Mouse (Mus musculus): ENCODE results near the gene Treh. TPM values are rescaled to one million over a fixed set of nuclear protein-coding genes. Genes with fewer than 3 reads are reported as not detected.

Treh gene
- polyA plus RNA-seq, 2 experiments = not detected

DNA sequence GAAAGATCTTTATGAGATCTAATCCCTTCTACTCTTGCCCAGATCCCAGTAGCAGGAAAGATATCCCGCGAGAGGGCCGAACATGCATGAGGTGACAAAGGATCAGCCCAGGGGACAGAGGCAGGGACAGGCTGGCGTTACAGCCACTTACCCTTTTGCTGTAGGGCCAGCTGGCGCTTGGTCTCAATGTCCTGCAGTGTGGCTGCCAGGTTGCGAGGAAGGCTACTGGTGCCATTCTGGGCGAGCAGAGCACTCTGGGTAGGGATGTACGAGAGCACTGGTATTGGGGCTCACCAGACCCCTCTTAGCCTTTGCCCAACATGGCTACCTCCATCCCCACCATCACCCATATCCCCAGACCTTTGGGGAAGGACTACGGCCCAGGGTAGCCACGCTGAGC lies 26.2 kb downstream of the Treh start:
- H3K36me3 ChIP-seq (ENCODE audit: control insufficient read depth, insufficient read depth, low read length) = peaks cover 91% of the 10 kb centered on the region
- ATAC-seq (ENCODE audit: low FRiP score, low read depth) = no peak
- 86% methylated on average over 10 of the region's 10 CpGs for WGBS

DNA sequence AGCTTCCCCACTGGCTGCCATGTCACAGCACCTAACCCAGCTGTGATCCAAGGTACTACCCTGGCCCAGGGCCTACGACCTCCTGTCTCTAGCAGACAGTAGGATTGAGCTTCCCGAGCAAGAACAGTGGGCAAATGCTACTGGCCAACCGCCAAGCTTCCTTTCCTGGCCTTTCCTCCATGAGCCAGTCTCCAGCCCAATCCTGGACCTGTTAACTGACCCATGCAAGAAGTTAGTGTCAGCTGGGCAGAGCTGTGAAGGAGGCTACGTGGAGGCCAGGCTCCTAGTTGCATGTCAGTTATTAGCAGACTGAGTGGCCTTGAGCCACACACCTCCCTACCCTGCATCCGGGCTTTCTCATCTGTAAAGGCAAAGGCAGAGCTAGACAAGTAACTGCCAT lies 26.7 kb downstream of the Treh start:
- Histone ChIP-seq H3K9ac (ENCODE audit: low read depth, low read length, severe bottlenecking) (no peak overlapping the region), H3K36me3 (ENCODE audit: control insufficient read depth, insufficient read depth, low read length) (peaks cover 91% of the 10 kb centered on the region), H3K4me3 (replicated peaks; ENCODE audit: low read length) (no peak overlapping the region), H3K27ac (replicated peaks; ENCODE audit: low read depth, low read length) (no peak overlapping the region), H3K4me1 (ENCODE audit: control insufficient read depth, insufficient read depth, low read length) (no peaks in the 10 kb centered on the region), H3K27me3 (ENCODE audit: control insufficient read depth, insufficient read depth, low read length) (no peaks in the 10 kb centered on the region), H3K4me2 (replicated peaks; ENCODE audit: low read depth, low read length, severe bottlenecking) (no peak overlapping the region), H3K9me3 (ENCODE audit: control insufficient read depth, low read length) (no peaks in the 10 kb centered on the region)
- no peak for ATAC-seq (ENCODE audit: low FRiP score, low read depth)
- WGBS = 97% methylated on average over 5 of the region's 5 CpGs
- no peak for DNase-seq (ENCODE audit: low spot score)
- TF ChIP-seq POLR2A (IDR thresholded peaks at IDR 0.05; ENCODE audit: borderline replicate concordance, extremely low read depth, insufficient read depth, insufficient read length) = no peak

More for the DNA sequence above, 26.2 kb downstream of the Treh start:
- Histone ChIP-seq H3K4me2 (replicated peaks; ENCODE audit: low read depth, low read length, severe bottlenecking) (no peak overlapping the region), H3K27ac (replicated peaks; ENCODE audit: low read depth, low read length) (no peak overlapping the region), H3K9ac (ENCODE audit: low read depth, low read length, severe bottlenecking) (no peak overlapping the region), H3K27me3 (ENCODE audit: control insufficient read depth, insufficient read depth, low read length) (no peaks in the 10 kb centered on the region), H3K9me3 (ENCODE audit: control insufficient read depth, low read length) (no peaks in the 10 kb centered on the region), H3K4me1 (ENCODE audit: control insufficient read depth, insufficient read depth, low read length) (no peaks in the 10 kb centered on the region), H3K4me3 (replicated peaks; ENCODE audit: low read length) (no peak overlapping the region)
- no peak for DNase-seq (ENCODE audit: low spot score)
- no peak for TF ChIP-seq POLR2A (IDR thresholded peaks at IDR 0.05; ENCODE audit: borderline replicate concordance, extremely low read depth, insufficient read depth, insufficient read length)

DNA sequence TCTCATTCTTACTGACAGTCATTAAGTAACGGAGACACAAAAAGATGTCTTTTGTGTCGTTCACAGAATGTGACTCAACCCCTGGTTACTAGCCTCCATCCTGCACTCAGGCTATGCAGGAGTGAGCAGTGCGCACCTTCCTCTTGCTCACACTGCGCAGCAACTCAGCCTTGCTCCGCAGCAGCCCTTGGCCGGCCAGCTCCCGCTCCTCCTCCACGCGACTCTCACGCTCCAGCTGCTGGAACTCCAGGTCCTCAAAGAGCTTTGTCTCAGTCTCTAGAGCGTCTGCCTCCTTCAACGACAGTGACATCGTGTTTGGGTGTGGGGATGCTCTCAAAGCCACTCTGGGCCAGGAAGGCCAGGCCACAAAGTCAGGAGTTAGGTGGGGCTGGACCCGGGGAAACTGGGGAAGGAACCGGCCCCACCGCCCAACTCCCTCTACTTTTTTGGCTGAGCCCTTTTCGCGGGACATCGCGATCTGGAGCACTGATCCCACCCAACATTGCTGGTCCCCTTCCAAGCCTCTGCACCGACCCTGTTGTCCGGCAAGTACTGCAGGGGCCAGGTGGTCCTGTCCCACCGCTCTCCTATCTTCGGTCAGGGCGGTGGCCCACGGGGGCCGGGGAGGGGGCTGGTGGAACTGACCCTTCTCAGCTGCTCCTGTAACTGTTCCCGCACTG lies 34.9 kb downstream of the Treh start:
- Histone ChIP-seq H3K9ac (ENCODE audit: low read depth, low read length, severe bottlenecking) (peak overlapping the region; percentile 55), H3K27ac (replicated peaks; ENCODE audit: low read depth, low read length) (peak overlapping the region; percentile 64), H3K4me1 (ENCODE audit: control insufficient read depth, insufficient read depth, low read length) (peaks cover 16% of the 10 kb centered on the region), H3K4me2 (replicated peaks; ENCODE audit: low read depth, low read length, severe bottlenecking) (peak overlapping the region; percentile 79), H3K27me3 (ENCODE audit: control insufficient read depth, insufficient read depth, low read length) (no peaks in the 10 kb centered on the region), H3K36me3 (ENCODE audit: control insufficient read depth, insufficient read depth, low read length) (peaks cover 74% of the 10 kb centered on the region), H3K4me3 (replicated peaks; ENCODE audit: low read length) (peak overlapping the region; percentile 37), H3K9me3 (ENCODE audit: control insufficient read depth, low read length) (no peaks in the 10 kb centered on the region)
- DNase-seq (ENCODE audit: low spot score) (no peak), ATAC-seq (ENCODE audit: low FRiP score, low read depth) (peak; percentile 50)
- TF ChIP-seq POLR2A (IDR thresholded peaks at IDR 0.05; ENCODE audit: borderline replicate concordance, extremely low read depth, insufficient read depth, insufficient read length) = no peak
- 21% methylated on average over 28 of the region's 28 CpGs for WGBS

DNA sequence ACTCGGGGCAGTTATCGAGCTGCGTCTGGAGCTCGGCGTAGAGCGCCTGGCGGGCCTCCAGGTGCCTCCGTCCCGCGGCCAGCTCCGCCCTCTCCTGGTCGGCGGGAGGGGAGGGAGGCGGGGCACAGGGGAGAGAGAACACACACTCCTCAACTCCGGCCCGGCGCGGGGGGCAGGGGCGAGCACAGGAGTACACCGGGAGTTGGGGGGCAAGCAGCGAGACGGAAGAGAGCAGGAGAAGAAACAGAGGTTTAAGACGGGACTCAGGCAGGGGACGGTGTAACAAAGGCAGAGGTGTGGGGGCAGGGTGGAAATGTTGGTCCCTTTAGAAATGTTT lies 35.4 kb downstream of the Treh start:
- ATAC-seq (ENCODE audit: low FRiP score, low read depth) (peak; percentile 90), DNase-seq (ENCODE audit: low spot score) (peak; percentile 88)
- 3% methylated on average over 23 of the region's 24 CpGs for WGBS
- Histone ChIP-seq H3K36me3 (ENCODE audit: control insufficient read depth, insufficient read depth, low read length) (peaks cover 78% of the 10 kb centered on the region), H3K4me2 (replicated peaks; ENCODE audit: low read depth, low read length, severe bottlenecking) (peak overlapping the region; percentile 79), H3K27ac (replicated peaks; ENCODE audit: low read depth, low read length) (peak overlapping the region; percentile 64), H3K9me3 (ENCODE audit: control insufficient read depth, low read length) (no peaks in the 10 kb centered on the region), H3K9ac (ENCODE audit: low read depth, low read length, severe bottlenecking) (peak overlapping the region; percentile 55), H3K4me1 (ENCODE audit: control insufficient read depth, insufficient read depth, low read length) (peaks cover 16% of the 10 kb centered on the region), H3K27me3 (ENCODE audit: control insufficient read depth, insufficient read depth, low read length) (no peaks in the 10 kb centered on the region), H3K4me3 (replicated peaks; ENCODE audit: low read length) (peak overlapping the region; percentile 37)
- TF ChIP-seq POLR2A (IDR thresholded peaks at IDR 0.05; ENCODE audit: borderline replicate concordance, extremely low read depth, insufficient read depth, insufficient read length) = 0 out of 2 replicates have a peak, but pooled peaks have one; percentile 48

DNA sequence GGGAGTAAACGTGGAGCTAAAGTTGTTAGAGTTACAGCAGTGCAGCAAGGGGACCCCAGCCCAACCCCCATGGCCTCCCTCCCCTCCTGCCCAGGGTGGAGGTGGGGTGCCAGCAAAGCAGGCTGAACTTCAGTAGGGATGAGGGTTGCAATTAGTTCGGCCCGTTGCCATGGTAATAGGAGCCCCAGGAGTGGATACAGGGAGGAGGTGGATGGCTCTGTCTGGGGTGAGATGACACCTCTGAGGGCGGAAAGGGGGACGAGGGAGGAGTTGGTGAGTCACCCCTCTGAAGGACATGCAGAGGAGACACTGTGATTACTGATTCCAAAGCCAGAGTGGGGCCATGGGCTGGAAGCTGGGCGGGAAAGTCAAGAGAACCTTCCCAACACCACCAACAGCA lies 35.9 kb downstream of the Treh start:
- peak overlapping the region; percentile 55 for H3K9ac ChIP-seq (ENCODE audit: low read depth, low read length, severe bottlenecking)
- peak overlapping the region; percentile 64 for H3K27ac ChIP-seq (replicated peaks; ENCODE audit: low read depth, low read length)
- WGBS = 15% methylated on average over 6 of the region's 6 CpGs
- peaks cover 78% of the 10 kb centered on the region for H3K36me3 ChIP-seq (ENCODE audit: control insufficient read depth, insufficient read depth, low read length)
- H3K9me3 ChIP-seq (ENCODE audit: control insufficient read depth, low read length) = no peaks in the 10 kb centered on the region
- ATAC-seq (ENCODE audit: low FRiP score, low read depth) (no peak), DNase-seq (ENCODE audit: low spot score) (no peak)
- H3K27me3 ChIP-seq (ENCODE audit: control insufficient read depth, insufficient read depth, low read length) = no peaks in the 10 kb centered on the region
- no peak for TF ChIP-seq POLR2A (IDR thresholded peaks at IDR 0.05; ENCODE audit: borderline replicate concordance, extremely low read depth, insufficient read depth, insufficient read length)
- H3K4me1 ChIP-seq (ENCODE audit: control insufficient read depth, insufficient read depth, low read length) = peaks cover 16% of the 10 kb centered on the region
- peak overlapping the region; percentile 37 for H3K4me3 ChIP-seq (replicated peaks; ENCODE audit: low read length)
- peak overlapping the region; percentile 79 for H3K4me2 ChIP-seq (replicated peaks; ENCODE audit: low read depth, low read length, severe bottlenecking)
